Mouse (Mus musculus) embryonic facial prominence, embryonic 11.5 days (tissue): ENCODE results near the gene Marcksl1. TPM values are rescaled to one million over a fixed set of nuclear protein-coding genes. Genes with fewer than 3 reads are reported as not detected.

Experiments
- ATAC-seq: fragments of 200-750 bp; cut with Nextera tagmentation; replicated peaks from 2 replicates; pipeline ENCODE4 v1.8.0; 2017; ENCODE audit warnings: low read depth; ENCODE audit not compliant: insufficient number of reproducible peaks, low FRiP score, low TSS enrichment
- DNase-seq: peaks from one replicate; pipeline ENCODE4 v3.0.0-alpha.2; 2015; ENCODE audit warnings: low spot score
- H3K27ac ChIP-seq: fragments of 300-500 bp; sonication (generic); replicated peaks from 2 replicates; pipeline ENCODE4 v1.5.1; 2014; ENCODE audit warnings: mild to moderate bottlenecking, low read depth, low read length, control low read depth
- H3K27me3 ChIP-seq: fragments of 300-500 bp; sonication (generic); 2 replicates; pipeline ENCODE4 v1.6.1; 2014; ENCODE audit warnings: mild to moderate bottlenecking, low read length, moderate library complexity, mixed read lengths; ENCODE audit not compliant: control insufficient read depth, insufficient read depth
- H3K36me3 ChIP-seq: fragments of 300-500 bp; sonication (generic); replicated peaks from 2 replicates; pipeline ENCODE4 v1.6.1; 2014; ENCODE audit warnings: low read depth, mild to moderate bottlenecking, low read length, moderate library complexity, mixed read lengths; ENCODE audit not compliant: control insufficient read depth, insufficient read depth
- H3K4me1 ChIP-seq: fragments of 300-500 bp; sonication (generic); 2 replicates; pipeline ENCODE4 v1.6.1; 2014; ENCODE audit warnings: low read length, mixed read lengths; ENCODE audit not compliant: control insufficient read depth, insufficient read depth
- H3K4me2 ChIP-seq: fragments of 300-500 bp; sonication (generic); 2 replicates; pipeline ENCODE4 v1.6.1; 2014; ENCODE audit warnings: low read depth, mild to moderate bottlenecking, control low read depth, low read length, moderate library complexity
- H3K4me3 ChIP-seq: fragments of 300-500 bp; sonication (generic); 2 replicates; pipeline ENCODE4 v1.5.1; 2014; ENCODE audit warnings: low read depth, low read length, control low read depth
- H3K9ac ChIP-seq: fragments of 300-500 bp; sonication (generic); replicated peaks from 2 replicates; pipeline ENCODE4 v1.6.1; 2014; ENCODE audit warnings: mild to moderate bottlenecking, control low read depth, low read length
- H3K9me3 ChIP-seq: fragments of 300-500 bp; sonication (generic); replicated peaks from 2 replicates; pipeline ENCODE4 v1.6.1; 2016; ENCODE audit warnings: mild to moderate bottlenecking, low read length, inconsistent platforms, mixed read lengths; ENCODE audit not compliant: control insufficient read depth
- whole genome bisulfite sequencing: fragments of 180-500 bp; shearing (Covaris S2); extraction: QIAGEN DNeasy Blood & Tissue Kit; methylation state at CpG from one replicate; pipeline ENCODE4 v1.1.7; 2014; 5-methylcytosine and 5-hydroxymethylcytosine counted together
- polyA plus RNA-seq: library from polyadenylated mRNA; unstranded; fragments of >200 nt; fragmentation: Nextera tagmentation; extraction: Ambion mirVana; gene quantifications from 2 replicates; pipeline ENCODE4 v1.2.1, GENCODE M21; 2014

The Marcksl1 gene
- polyA plus RNA-seq, 1 experiment from 2014 or later, result 1,559 TPM

DNA sequence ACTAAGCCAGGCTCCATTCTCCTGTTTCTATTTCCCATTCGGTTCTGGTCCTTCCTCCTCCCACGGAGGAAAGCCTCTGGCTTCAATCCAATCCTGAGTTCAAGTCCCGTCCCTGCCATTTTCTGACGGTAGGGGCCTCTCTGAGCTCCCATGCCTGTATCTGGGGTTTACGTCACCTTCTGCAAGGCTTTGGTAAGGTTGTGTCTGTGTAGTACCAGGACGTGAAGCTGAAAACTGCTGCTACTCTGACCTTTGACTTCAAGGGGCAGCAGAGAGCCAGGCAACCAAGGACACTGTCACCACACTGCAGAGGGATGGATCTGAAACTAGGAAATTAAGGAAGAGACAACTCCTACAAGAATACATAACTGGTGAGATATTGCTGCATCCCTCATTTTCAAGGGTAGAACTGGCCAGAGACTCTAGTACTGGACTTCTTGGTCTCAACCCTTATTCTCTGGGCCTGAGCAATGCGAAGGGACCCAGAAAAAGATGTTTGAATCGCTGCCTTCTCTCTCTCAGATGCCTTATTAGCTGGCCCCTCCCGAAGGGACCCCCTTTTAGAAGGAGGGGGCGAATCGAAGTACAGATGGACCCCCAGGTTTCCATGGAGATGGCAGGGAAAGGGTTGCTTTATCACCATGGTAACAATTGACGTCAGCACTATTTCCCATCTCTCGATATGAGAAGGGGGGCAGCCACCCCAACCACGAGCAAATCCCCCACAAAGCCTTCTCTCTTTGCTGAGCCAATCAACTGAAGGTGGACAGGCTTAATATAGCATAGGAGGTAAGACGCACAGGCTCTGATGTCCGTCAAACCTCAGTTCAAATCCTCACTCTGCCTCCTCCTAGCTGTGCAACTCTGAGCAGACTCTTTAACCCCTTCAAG is 17.5 kb upstream of the Marcksl1 start:
- DNase-seq (no peak), ATAC-seq (no peak)
- Histone ChIP-seq H3K9ac (no peak overlapping the region), H3K36me3 (no peaks in the 10 kb centered on the region), H3K27me3 (peaks cover 8% of the 10 kb centered on the region), H3K4me1 (peaks cover 10% of the 10 kb centered on the region), H3K9me3 (no peaks in the 10 kb centered on the region), H3K4me3 (no peak overlapping the region), H3K4me2 (no peak overlapping the region), H3K27ac (no peak overlapping the region)
- 37% methylated on average over 16 of the region's 16 CpGs for WGBS

- no peak for DNase-seq
- WGBS, result 19% methylated on average over 6 of the region's 6 CpGs
- no peak for ATAC-seq
- Histone ChIP-seq H3K9ac (no peak overlapping the region), H3K4me3 (no peak overlapping the region), H3K4me1 (peaks cover 3% of the 10 kb centered on the region), H3K27ac (no peak overlapping the region), H3K4me2 (no peak overlapping the region), H3K27me3 (peaks cover under 1% of the 10 kb centered on the region), H3K9me3 (no peaks in the 10 kb centered on the region), H3K36me3 (no peaks in the 10 kb centered on the region)
Measured at GRCm38 (mm10) chr4:129496631-129497030, 16.8 kb upstream of the Marcksl1 start.

GRCm38 (mm10) chr4:129498941-129499340 is 14.4 kb upstream of the Marcksl1 start:
- DNase-seq, result no peak
- H3K36me3 ChIP-seq, result no peaks in the 10 kb centered on the region
- H3K9ac ChIP-seq, result no peak overlapping the region
- ATAC-seq, result no peak
- WGBS, result 63% methylated on average over 3 of the region's 3 CpGs
- H3K27me3 ChIP-seq, result no peaks in the 10 kb centered on the region
- no peak overlapping the region for H3K4me3 ChIP-seq
- H3K4me2 ChIP-seq, result no peak overlapping the region
- H3K4me1 ChIP-seq, result 0 out of 2 replicates have a peak, but pooled peaks cover 2% of the 10 kb centered on the region
- no peaks in the 10 kb centered on the region for H3K9me3 ChIP-seq
- H3K27ac ChIP-seq, result no peak overlapping the region

DNA sequence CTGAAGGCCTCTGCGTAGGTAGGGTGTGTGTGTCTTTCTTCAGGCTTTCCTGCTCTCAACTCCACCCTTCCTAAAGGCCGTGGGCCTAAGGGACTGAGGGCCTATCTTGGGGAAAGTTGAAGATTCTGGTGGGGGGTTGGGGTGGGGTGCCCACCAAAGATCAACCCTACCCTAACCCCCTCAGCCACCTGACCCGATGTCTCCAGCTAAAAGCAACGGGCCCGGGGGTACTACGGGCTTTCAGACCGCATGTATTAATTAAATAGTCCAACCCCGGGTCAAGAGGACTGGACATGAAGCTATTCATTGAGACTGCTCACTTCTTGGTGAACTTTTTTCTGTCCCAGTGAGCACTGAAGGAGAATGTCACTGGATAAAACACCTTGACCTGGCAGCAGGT is 13.4 kb upstream of the Marcksl1 start:
- H3K9ac ChIP-seq, result no peak overlapping the region; the same call in 1 of the 2 replicates

GRCm38 (mm10) chr4:129500607-129501566 is 12.5 kb upstream of the Marcksl1 start:
- WGBS, result 3% methylated on average over 41 of the region's 49 CpGs

More for the DNA sequence above, 13.4 kb upstream of the Marcksl1 start:
- H3K27me3 ChIP-seq, result no peaks in the 10 kb centered on the region
- no peaks in the 10 kb centered on the region for H3K9me3 ChIP-seq
- peak overlapping the region; percentile 80; the same call in 1 of the 2 replicates for H3K4me2 ChIP-seq
- WGBS, result 76% methylated on average over 8 of the region's 8 CpGs
- H3K27ac ChIP-seq, result peak overlapping the region; percentile 57; the same call in 1 of the 2 replicates
- H3K4me1 ChIP-seq, result 0 out of 2 replicates have a peak, but pooled peaks cover 2% of the 10 kb centered on the region
- H3K4me3 ChIP-seq, result peak overlapping the region; percentile 49
- no peak for ATAC-seq
- no peaks in the 10 kb centered on the region for H3K36me3 ChIP-seq
- DNase-seq, result no peak

GRCm38 (mm10) chr4:129502327-129502888 is 11.0 kb upstream of the Marcksl1 start:
- Histone ChIP-seq H3K27ac (no peak overlapping the region), H3K27me3 (no peaks in the 10 kb centered on the region), H3K9me3 (no peaks in the 10 kb centered on the region), H3K4me2 (no peak overlapping the region), H3K9ac (no peak overlapping the region), H3K4me1 (no peaks in the 10 kb centered on the region), H3K4me3 (no peak overlapping the region), H3K36me3 (no peaks in the 10 kb centered on the region)
- DNase-seq, result no peak
- WGBS, result 71% methylated on average over 9 of the region's 9 CpGs
- no peak for ATAC-seq

More at GRCm38 (mm10) chr4:129500607-129501566, 12.5 kb upstream of the Marcksl1 start:
- no peaks in the 10 kb centered on the region for H3K27me3 ChIP-seq
- DNase-seq, result peak; percentile 91
- H3K4me3 ChIP-seq, result peak overlapping the region; percentile 49
- peak; percentile 79 for ATAC-seq
- H3K4me2 ChIP-seq, result peak overlapping the region; percentile 80
- peak overlapping the region; percentile 57; the same call in 1 of the 2 replicates for H3K27ac ChIP-seq
- no peaks in the 10 kb centered on the region for H3K36me3 ChIP-seq
- 0 out of 2 replicates have a peak, but pooled peaks cover 2% of the 10 kb centered on the region for H3K4me1 ChIP-seq
- no peaks in the 10 kb centered on the region for H3K9me3 ChIP-seq
- H3K9ac ChIP-seq, result peak overlapping the region; percentile 71

- no peaks in the 10 kb centered on the region for H3K4me1 ChIP-seq
- no peaks in the 10 kb centered on the region for H3K36me3 ChIP-seq
- no peak overlapping the region for H3K4me2 ChIP-seq
- 69% methylated on average over 11 of the region's 11 CpGs for whole genome bisulfite sequencing
- H3K27ac ChIP-seq, result no peak overlapping the region
- no peak overlapping the region for H3K4me3 ChIP-seq
- no peak for ATAC-seq
- H3K9me3 ChIP-seq, result no peaks in the 10 kb centered on the region
- no peak overlapping the region for H3K9ac ChIP-seq
- DNase-seq, result no peak
- H3K27me3 ChIP-seq, result no peaks in the 10 kb centered on the region
Measured at GRCm38 (mm10) chr4:129502901-129503444, 10.4 kb upstream of the Marcksl1 start.
